Mouse (Mus musculus): Measurements from ENCODE around the gene Dclk1. TPM values are rescaled to one million over a fixed set of nuclear protein-coding genes. Genes with fewer than 3 reads are reported as not detected.
"Not testable (repeated sequence)": the region's sequence is repeated elsewhere in the genome, so short reads cannot be mapped to it uniquely, and the experiment has no call there.

The Dclk1 gene
- 302 and 319 TPM in 2 replicates for polyA plus RNA-seq (2012; rRNA removed)

DNA sequence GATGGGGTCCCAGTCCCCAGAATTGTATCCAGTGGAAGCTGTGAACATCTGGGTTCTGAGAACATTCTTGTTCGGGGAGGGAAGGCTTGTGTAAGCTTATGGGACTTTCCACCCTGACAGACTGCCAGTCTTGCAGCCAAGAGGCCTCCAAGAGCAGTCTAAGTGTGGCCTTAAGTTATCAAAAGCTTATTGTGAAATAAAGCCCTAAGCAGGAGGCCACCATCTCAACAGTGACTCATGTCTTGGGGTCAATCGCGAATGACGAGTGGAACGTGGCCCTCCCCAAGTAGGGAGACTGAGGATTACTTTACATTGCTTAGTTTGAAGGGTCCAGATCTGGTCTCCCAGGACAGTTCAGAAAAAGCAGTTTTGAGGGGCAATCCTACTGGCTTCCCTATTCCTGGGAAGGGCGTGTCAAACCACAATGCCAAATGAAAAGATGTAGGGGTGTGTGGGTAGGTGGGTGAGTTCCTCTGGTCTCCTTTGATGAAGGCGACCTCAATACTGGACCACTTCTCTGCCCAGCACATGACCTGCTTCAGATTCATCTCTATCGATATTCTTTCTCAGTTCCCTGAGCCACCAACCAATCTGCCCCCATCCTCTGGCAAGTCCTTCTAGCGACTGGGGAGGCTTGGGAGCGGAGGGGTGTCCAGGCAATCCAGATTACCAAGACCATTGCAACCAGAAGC is at the start of gene Dclk1:
Dclk1 (plus strand) TSS at position 635 of the 692 bp plus-strand sequence.
- no peak for DNase-seq (ENCODE audit: extremely low spot score in 1 of 2, low spot score in 1 of 2)

DNA sequence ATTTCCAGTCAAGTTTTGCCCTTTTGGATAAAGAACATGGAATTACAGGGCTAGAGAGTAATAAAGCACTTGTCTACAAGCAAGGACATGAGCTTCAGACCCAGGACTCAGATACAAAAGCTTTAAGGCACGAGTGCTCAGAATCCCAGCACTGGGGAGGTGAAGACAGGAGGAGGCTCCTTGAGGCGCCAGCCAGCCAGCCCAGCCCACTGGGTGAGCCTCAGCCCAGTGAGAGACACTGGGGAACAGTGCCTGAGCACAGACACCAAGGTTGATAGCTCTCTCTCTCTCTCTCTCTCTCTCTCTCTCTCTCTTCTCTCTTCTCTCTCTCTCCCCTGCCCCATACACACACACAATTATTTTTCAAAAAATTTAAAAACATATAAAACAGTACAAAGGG is 48.8 kb upstream of the Dclk1 start:
- DNase-seq (ENCODE audit: extremely low spot score in 1 of 2, low spot score in 1 of 2) = no peak

DNA sequence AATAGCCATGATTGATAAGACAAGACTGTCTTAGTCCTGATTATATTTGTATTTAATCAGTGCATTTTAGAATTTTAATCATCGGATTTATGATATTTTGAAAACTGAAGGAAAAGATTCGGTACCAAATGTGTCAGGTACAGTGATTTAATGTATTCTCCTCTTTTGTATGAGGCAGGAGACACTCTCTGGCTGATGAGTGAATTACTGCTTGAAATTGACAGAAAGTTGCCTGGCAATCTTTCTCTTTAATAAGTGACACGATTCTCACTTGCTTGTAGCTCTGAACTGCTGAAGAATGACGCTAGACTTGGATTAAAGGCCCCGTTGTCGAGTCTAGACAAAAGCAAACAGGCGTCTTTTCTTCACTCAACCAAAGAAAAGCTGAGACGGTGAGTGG is 47.4 kb upstream of the Dclk1 start:
- DNase-seq (ENCODE audit: extremely low spot score in 1 of 2, low spot score in 1 of 2) = no peak

DNA sequence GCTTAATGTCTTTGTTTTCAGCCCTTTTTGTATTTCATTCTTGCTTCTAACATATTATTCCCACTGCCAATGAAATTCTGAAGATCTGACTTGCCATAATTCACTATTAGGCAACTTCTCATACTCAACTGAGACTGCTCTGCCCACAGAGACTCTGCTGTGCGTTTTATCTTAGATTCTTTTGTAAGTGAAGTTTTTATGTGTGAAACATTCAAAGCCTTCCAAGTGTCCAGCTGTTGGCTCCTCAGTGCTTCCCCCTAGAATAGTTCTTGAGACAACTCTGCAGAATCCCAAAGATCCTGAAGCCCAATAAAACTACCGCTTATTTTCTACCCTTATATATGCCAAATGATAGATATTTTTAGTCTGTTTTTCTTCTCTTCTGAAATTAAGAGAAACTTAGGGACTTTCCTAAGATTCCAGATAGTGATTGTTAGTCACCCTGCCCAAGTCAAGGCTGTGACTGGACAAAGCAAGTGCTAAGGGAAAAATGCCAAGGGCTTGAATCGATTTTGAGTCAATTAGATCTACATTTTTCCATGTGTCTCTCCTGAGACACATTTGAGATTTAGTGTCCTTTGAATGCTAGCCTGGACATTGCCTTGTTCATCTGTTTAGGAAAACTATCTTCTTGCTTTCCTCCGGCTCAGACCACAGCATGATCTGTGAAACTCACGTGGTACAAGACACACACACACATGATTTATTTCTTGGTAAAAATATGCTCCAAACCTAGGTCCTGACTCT is 46.4 kb upstream of the Dclk1 start:
- DNase-seq (ENCODE audit: extremely low spot score in 1 of 2, low spot score in 1 of 2) = no peak

DNA sequence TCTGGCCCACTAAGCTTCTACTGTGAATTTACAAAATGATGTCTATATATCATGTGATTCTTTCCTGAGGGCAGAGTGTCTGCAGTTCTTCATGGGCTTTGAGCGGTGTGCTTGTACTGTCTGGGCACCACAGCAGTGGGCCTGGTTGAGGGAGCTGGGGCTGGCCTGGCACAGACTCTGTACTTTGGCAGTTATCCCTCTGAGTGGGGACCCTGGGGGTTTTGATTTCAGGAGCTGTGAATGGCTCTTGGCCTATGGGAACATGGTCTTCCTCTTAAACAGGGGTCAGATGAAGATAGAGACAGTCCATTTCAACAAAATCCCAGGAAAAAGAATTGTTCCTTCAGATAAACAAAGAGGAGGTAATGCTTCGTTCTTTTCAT is 45.8 kb upstream of the Dclk1 start:
- DNase-seq (ENCODE audit: extremely low spot score in 1 of 2, low spot score in 1 of 2) = no peak

DNA sequence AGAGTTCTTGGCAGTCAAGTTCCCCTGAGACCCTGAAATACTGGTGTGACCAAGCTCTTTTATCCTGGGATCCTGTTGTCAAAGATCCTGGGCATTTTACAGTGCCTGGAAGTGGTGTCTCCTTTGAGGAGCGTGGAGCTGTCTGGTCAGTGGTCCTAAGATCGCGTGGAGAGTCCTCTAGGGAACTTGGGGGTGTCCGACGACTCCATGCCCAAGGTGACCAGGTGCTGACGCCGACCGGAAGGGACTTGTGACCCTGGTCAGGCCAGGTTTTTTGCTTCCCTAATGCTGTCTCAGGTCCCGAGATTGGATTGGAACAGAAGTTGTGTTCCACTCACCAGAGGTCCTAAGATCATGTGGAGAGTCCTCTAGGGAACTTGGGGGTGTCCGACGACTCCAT is 38.5 kb upstream of the Dclk1 start:
- not testable (repeated sequence) for DNase-seq (ENCODE audit: extremely low spot score in 1 of 2, low spot score in 1 of 2)

DNA sequence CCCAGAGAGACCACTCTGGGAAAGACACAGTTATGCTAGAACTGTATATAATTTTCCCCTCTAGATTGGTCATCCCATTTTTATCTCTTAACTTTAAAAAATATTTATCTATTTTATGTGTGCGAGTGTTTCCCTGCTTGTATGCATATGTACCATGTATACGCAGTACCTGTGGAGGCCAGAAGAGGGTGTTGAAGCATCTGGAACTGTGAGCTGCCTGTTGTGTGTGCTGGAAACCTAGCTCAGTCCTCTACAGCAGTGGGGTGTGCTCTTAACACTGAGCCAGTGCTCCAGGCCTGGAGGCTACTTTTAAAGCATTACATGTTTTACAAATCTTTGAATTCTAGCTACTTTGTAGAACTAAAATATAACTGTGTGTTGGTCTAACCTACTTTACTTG is 35.8 kb upstream of the Dclk1 start:
- no peak for DNase-seq (ENCODE audit: extremely low spot score in 1 of 2, low spot score in 1 of 2)

DNA sequence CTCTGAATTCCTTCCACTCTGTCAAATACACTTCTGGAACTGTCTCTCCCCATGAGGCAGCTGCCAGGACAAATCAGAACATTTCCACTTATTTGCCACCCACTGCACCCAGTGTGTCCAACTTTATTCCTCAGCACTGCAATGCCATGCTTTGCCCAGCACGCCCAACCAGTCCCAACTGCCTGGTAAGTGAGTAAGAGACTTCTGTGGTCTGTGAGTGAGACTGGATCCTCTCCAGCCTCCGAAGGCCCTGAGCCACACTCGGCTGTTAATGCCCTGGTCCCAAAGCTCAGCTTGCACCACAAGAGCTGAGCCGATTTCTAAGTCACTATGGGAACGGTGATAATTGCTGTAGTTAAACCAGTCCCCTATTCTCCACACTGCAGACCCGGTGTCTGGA is 34.5 kb upstream of the Dclk1 start:
- no peak for DNase-seq (ENCODE audit: extremely low spot score in 1 of 2, low spot score in 1 of 2)

DNA sequence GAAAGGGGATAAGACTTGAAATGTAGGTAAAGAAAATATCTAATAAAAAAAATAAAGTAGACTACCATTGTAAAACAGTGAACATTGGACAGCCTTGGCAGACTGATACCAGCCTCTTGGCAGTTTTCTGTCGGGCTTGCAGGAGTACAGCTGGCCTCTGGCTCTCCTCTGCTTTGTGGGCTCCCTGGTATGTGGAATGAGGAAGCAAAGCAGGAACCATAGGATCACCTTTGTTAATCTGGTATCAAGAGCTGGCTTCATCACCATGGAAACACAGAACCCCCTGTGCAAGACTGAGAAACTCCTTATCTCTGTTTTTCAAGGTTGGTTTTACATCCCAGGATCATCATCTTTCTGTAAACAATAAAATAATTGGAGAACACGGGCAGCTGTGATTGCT is 29.9 kb upstream of the Dclk1 start:
- no peak for DNase-seq (ENCODE audit: extremely low spot score in 1 of 2, low spot score in 1 of 2)

DNA sequence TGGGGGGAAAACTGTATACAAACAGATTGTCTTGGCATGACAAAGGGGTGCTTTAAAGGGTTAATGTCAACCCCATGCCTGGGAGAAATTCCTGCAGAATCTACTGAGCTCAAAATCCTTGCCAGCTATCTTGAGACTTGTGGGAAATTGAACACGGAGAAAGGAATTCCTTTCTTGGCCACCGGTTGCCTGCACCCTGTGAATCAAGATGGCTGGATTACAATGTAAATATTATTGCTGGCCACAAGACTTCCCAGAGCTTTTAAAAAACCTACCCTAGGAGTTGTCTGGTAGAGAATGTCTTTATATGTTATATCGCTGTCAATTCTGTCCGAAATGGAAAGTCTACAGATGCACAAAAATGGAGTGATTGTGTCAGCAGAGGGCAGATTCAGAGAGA is 28.4 kb upstream of the Dclk1 start:
- DNase-seq (ENCODE audit: extremely low spot score in 1 of 2, low spot score in 1 of 2) = no peak

DNA sequence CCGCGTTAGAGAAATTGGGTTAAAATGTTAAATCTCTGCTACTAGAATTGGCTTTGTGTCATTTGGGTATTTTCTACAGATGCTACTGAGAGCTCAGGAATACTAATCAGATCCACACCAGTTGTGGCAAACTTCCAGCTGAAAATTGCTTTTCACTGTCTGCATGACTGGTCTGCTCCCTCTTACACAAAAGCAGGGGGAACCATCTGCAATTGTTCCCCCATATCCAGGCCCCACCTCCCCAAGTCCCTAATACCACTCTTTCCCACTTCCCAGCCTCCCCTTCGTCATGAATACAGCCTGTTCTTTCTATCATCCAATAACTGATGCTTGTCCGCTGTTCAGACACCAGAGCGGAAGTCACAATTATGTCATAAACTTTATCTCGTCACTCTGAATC is 27.8 kb upstream of the Dclk1 start:
- peak in 1 of 2 experiments; percentile 17 for DNase-seq (ENCODE audit: extremely low spot score in 1 of 2, low spot score in 1 of 2)

DNA sequence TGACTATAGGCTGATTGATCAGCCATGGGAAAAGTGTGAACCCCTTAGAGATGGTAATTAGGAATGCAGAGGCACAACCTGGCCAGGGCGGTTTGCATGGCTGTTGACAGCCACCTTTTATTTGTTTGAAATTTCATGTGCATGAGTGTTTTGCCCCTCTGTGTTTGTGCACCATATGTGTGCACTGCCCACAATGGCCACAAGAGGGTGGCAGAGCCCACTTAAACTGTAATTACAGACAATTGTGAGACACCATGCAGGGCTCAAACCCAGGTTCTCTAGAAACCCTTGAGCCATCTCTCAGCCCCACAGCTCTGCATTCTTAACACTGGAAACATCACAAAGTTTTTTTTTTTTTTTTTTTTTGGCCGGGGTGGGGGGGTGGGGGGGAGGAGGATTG is 19.7 kb upstream of the Dclk1 start:
- no peak for DNase-seq (ENCODE audit: extremely low spot score in 1 of 2, low spot score in 1 of 2)

DNA sequence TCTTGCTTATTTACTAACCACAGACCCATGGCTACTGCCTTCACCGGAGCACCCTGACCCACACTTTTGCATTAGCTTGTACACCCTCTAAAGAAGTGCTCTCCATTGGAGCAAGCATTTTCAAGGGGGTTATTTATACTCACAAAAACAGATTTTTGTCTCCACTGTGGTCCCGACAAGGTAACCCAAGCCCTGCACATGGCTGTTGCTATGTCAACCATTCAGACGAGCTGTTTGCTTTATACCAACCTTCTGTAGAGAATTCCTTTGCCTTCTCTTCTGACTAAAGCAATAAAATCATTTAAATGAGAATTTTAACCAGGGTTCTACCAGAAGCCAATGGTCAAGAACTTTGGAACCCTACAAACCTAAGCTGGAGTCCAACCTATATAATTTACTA is 18.3 kb upstream of the Dclk1 start:
- DNase-seq (ENCODE audit: extremely low spot score in 1 of 2, low spot score in 1 of 2) = no peak

DNA sequence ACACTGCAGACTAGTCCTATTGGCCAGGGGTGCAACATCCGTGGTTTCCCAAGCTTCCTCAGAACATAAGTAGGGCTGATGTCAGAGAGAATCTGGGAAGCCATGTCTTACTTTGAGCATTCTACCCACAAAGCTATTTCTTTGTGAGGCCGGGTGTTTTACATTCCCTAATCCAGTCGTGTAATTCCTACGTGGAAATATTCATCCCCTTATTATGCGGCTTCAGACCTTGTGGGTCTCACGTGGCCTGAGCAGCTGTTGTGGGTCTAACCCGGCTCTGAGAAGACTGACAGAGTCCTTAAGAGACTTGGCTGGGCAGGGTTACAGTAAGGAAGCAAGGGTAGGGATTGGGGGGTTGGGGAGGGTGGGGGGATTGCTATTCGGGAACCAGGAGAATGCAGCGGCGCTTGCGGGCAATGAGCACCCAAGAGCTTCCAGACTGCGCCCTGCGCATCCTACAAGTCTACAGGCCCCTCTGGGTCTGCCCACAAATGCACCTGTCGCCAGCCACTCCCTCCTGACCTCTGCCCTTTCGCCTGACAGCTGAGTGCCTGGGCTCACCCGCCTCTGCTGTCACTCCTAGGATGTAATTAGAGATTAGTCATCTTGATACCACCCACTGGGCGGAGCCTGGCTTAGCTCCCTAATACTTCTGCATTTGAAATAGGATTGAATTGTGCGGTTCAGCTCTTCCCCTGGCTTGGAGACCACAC is 15.5 kb upstream of the Dclk1 start:
- peak in 1 of 2 experiments; percentile 40 for DNase-seq (ENCODE audit: extremely low spot score in 1 of 2, low spot score in 1 of 2)

DNA sequence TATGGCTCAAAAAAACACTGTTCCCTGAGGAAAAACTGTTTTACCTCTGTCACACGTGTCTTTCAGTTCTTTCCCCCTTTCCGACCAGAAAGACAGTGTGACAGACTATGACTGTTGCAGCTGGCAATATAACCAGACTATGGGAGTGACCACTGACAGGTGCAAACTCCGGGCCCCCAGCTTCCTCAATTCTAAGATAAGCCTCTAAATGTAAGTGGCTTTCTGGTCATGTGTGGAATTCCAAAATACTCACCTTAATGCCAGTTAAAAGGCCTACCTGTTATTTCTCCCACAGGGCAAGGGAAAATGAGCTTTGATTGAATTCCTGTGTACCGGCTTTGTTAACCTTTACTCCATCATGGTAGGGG is 15.0 kb upstream of the Dclk1 start:
- DNase-seq (ENCODE audit: extremely low spot score in 1 of 2, low spot score in 1 of 2) = no peak

DNA sequence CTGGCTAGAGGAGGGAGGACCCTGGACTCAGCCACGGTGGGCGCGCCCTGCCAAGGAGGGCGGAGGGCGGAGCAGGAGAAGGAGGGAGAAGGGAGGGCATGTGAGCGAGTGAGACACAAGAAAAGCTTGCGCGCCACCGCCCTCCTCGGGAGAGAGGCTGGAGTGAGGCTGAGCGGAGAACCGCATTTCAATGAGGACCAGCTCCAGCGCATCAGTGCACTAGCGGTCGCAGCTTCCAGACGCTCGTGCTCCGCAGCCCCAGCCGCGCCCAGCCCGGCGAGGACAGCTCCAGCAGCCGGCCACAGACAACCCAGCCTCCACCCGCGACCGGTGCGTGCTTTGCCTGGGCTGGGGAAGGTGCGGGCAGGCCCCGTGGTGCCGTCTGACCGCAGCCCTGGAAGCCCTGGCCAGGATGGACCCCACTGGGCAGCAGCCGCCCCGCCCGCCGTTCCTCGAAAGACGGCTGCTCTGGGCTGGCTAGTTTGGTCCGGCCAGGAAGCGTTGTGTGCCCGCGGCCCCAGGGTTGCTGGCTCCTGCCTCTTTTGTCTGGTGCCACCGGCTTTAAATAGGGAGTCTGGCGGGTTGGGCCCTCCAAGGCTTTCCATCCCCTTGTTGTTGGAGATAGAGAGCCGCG is 375 bp downstream of the Dclk1 start:
- peak; percentile 73 to 92 for DNase-seq (ENCODE audit: extremely low spot score in 1 of 2, low spot score in 1 of 2)

DNA sequence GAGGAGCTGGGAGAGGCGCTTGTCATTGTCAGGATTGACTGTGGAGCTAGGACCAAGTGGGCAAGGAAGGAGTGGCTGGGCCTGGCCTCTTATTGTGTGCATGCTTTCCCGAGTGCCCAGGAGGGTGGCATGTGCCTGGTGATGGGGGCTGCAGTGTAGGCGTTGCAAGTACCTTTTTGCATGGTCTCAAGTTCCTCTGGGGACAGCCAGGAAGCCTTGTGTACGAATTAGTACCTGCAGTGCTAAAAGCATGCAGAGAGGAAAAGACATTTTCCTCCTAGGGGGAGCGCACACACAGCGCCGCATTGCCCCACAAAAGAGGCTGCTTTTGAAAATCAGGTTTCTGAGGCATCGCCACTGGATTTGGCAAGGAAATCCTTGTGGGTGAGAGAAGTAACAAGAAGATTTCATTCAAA is 900 bp downstream of the Dclk1 start:
- peak in 1 of 2 experiments; percentile 61 for DNase-seq (ENCODE audit: extremely low spot score in 1 of 2, low spot score in 1 of 2)

DNA sequence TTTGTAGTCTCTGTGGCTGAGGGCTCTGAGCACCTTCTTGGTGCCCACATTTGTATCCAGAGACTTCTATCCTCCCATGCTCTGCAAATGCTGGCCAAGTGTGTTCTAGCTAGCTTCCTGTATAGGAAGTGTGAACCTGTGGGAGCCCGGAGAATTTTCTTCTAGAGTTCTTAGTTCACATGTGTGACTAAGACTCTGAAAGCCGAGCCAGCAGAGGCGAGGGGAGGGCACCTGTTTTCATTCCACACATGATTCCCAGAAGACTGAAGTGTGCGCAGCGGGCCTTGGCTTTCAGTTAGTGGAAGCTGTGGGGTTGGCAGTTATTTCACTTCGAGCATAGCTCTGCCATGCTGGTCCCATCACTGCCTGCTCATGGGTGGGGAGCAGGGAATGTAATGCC is 1.9 kb downstream of the Dclk1 start:
- peak in 1 of 2 experiments; percentile 71 for DNase-seq (ENCODE audit: extremely low spot score in 1 of 2, low spot score in 1 of 2)

DNA sequence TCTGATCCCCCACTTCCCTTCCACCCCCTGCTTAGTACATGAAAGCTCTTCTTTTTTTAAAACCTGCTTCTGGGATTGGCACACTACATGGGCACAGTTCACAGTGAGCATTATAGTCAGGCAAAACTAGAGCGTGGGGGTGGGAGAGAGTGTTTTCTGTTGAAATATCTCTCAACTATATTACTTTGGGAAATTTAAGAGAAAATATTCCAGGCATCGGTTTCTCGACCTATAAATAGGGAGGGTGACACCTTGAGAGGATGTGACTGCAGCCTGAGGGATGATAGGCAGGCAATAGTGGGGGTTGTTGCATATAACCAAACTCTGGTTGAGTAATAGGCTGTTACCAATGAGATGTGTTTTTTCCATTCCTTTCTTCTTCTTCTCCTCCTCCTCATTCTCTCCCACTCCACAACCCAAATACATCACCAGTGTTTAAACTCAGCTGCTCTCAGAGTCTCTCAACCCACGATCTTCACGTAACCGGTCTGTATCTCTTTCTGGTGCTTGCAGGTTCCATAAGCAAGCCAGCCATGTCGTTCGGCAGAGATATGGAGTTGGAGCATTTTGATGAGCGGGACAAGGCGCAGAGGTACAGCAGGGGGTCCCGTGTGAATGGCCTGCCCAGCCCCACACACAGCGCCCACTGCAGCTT is 4.6 kb downstream of the Dclk1 start:
- DNase-seq (ENCODE audit: extremely low spot score in 1 of 2, low spot score in 1 of 2) = peak; percentile 69 to 74

DNA sequence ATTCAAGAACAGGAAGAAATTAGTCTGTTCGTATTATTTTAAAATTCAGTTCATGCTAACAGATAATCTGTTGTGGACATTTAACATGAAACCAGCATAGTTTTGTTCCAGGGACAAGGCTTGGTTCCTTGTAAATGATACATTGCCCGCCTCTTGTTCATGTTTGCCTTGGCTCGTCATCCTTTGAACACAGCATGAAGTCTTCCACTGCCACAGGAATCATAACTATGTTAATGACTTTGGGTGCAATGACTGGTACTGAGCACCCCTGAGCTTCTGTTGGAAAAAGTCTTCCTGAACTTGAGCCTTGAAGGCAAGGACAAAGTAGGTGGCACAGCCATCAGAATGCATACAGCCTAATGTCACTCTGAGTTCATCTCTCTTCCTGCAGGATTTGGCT is 5.9 kb downstream of the Dclk1 start:
- no peak for DNase-seq (ENCODE audit: extremely low spot score in 1 of 2, low spot score in 1 of 2)

DNA sequence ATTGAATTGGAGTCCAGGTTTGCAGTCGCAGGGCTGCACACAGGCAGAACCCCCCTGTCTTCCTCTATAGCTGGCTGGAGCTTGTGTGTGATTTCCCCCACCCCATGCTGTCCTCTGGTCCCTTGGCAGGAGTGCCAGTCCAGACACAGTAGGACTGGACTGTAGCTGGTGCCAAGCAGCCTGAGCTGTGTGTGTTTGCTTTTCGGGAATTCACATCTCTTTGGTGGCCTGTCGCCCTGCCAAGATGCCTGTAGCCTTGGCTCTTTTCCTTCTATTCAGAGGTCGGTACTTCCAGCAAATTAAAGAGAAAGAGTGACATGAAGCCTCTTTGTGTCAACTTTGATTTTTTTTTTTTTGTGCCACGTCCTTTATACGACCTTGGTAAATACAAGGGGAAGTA is 6.3 kb downstream of the Dclk1 start:
- DNase-seq (ENCODE audit: extremely low spot score in 1 of 2, low spot score in 1 of 2) = peak in 1 of 2 experiments; percentile 67

Data from frontal cortex, adult 2 months (tissue).